Mouse (Mus musculus) liver, embryonic 16.5 days (tissue): ENCODE measurements around the gene Jmjd4. TPM values are rescaled to one million over a fixed set of nuclear protein-coding genes. Genes with fewer than 3 reads are reported as not detected.

Source experiments
- polyA plus RNA-seq: library from polyadenylated mRNA; unstranded; fragments of >200 nt; fragmentation: Nextera tagmentation; extraction: Ambion mirVana; gene quantifications from 2 replicates; pipeline ENCODE4 v1.2.1, GENCODE M21; 2015

Jmjd4 gene
- polyA plus RNA-seq, 1 experiment from 2014 or later, result 3.4 TPM

Other genes with a start within 250 kb of the Jmjd4 start
- 43.1 and 44.3 TPM in 2 replicates for gene Mrpl55, start 247.6 kb upstream of the Jmjd4 start, polyA plus RNA-seq
- 14.6 and 15.1 TPM in 2 replicates for gene 2310033P09Rik, start 241.7 kb upstream of the Jmjd4 start, polyA plus RNA-seq
- 251 and 257 TPM in 2 replicates for gene Arf1, start 221.8 kb upstream of the Jmjd4 start, polyA plus RNA-seq
- gene Wnt3a, start 159.3 kb upstream of the Jmjd4 start, polyA plus RNA-seq, result not detected in 2 replicates
- 0.22 and 0.32 TPM in 2 replicates for gene Wnt9a, start 143.1 kb upstream of the Jmjd4 start, polyA plus RNA-seq
- not detected in 2 replicates for gene Prss38, start 74.4 kb upstream of the Jmjd4 start, polyA plus RNA-seq
- gene Snap47, start 1.1 kb downstream of the Jmjd4 start, polyA plus RNA-seq, result 26.3 and 28.7 TPM in 2 replicates
- gene Zfp867, start 22.4 kb downstream of the Jmjd4 start, polyA plus RNA-seq, result 1.0 and 1.4 TPM in 2 replicates
- gene Zkscan17, start 76.7 kb downstream of the Jmjd4 start, polyA plus RNA-seq, result 4.5 and 4.8 TPM in 2 replicates
- gene Nlrp3, start 91.5 kb downstream of the Jmjd4 start, polyA plus RNA-seq, result 0.63 and 0.89 TPM in 2 replicates
- not detected in 2 replicates for gene Olfr222, start 126.2 kb downstream of the Jmjd4 start, polyA plus RNA-seq
- gene Olfr223, start 143.2 kb downstream of the Jmjd4 start, polyA plus RNA-seq, result not detected in 2 replicates
- 5.7 and 6.6 TPM in 2 replicates for gene Mprip, start 211.3 kb downstream of the Jmjd4 start, polyA plus RNA-seq